ENCODE assay signal across 8 mouse cellular contexts in genomic region chr16:73647201-73647782, GRCm38 (mm10).
DNase-seq lines count a peak whose midpoint lies in the region; ATAC-seq and TF ChIP-seq lines count a peak whose summit lies in the region.

No protein-coding gene starts in this region.

- TF ChIP-seq CTCF in hindbrain, postnatal 0 days (IDR thresholded peaks at IDR 0.05; ENCODE audit: low read depth), result no peak

- no peak for ATAC-seq in hindbrain, postnatal 0 days

- no peaks in the 10 kb centered on the region for H3K4me1 ChIP-seq in hindbrain, postnatal 0 days (ENCODE audit: insufficient read depth, low read length)

- intact Hi-C loops in gastrocnemius, postnatal 14 days (cut with DNase I; ENCODE audit: low total_unique reads), result no loop called here

- peak overlapping the region; percentile 24 for H3K4me2 ChIP-seq in hindbrain, postnatal 0 days (ENCODE audit: low read depth, low read length)

- H3K9ac ChIP-seq in hindbrain, postnatal 0 days (replicated peaks; ENCODE audit: low read length), result no peak overlapping the region

- peak; percentile 2 to 5 for DNase-seq in cerebellum, postnatal 10 days
- DNase-seq in cerebellum, adult 9-11 months, result no peak
- peak; percentile 6 for DNase-seq in gastrocnemius, postnatal 14 days
- DNase-seq in hindbrain, postnatal 0 days (ENCODE audit: low spot score), result peak; percentile 33
- DNase-seq in layer of hippocampus, postnatal 36 days, result peak; percentile 11 to 18
- DNase-seq in lung, postnatal 14 days, result peak; percentile 59
- DNase-seq in right cerebral cortex, adult 2 months (ENCODE audit: low spot score in 2 of 2), result peak; percentile 21 to 34
- DNase-seq in thymus, postnatal 10 days (ENCODE audit: low spot score in 2 of 2), result no peak

- no peaks in the 10 kb centered on the region for H3K27me3 ChIP-seq in hindbrain, postnatal 0 days (ENCODE audit: insufficient read depth, low read length)

- no peaks in the 10 kb centered on the region for H3K9me3 ChIP-seq in hindbrain, postnatal 0 days (ENCODE audit: low read length)

- H3K27ac ChIP-seq in hindbrain, postnatal 0 days, result no peak overlapping the region

- no peak overlapping the region for H3K4me3 ChIP-seq in hindbrain, postnatal 0 days (ENCODE audit: low read length)

- no peaks in the 10 kb centered on the region for H3K36me3 ChIP-seq in hindbrain, postnatal 0 days (ENCODE audit: insufficient read depth, low read length)

- WGBS in hindbrain, postnatal 0 days, result 52% methylated on average over 19 of the region's 19 CpGs

Comparison
In these comparisons a context has a peak if more than half of its experiments do, and no peak if none do; other contexts are left out.
1. DNase-seq: peak in cerebellum, postnatal 10 days (2 of 2), gastrocnemius, postnatal 14 days (single experiment), hindbrain, postnatal 0 days (single experiment), layer of hippocampus, postnatal 36 days (2 of 2), lung, postnatal 14 days (single experiment) and right cerebral cortex, adult 2 months (2 of 2); none in cerebellum, adult 9-11 months (single experiment) and thymus, postnatal 10 days (0 of 2).